Mouse (Mus musculus): Measurements from ENCODE around the gene Ticam1. TPM values are rescaled to one million over a fixed set of nuclear protein-coding genes. Genes with fewer than 3 reads are reported as not detected.
A peak's percentile ranks its signal among the peaks of the same experiment; 100 is the strongest.

Ticam1 gene
- total and polyA plus RNA-seq, 3 experiments: 6.4 to 18.6 (median 17.6) TPM

- peaks cover 40 to 51% of the 10 kb centered on the region in 2 experiments for H3K36me3 ChIP-seq (replicated peaks in 1 of 2; ENCODE audit: control insufficient read depth in 1 of 2, insufficient read depth in 1 of 2, low read length in 1 of 2)
- no peak overlapping the region for H3K9ac ChIP-seq (ENCODE audit: insufficient read depth, low read depth)
- H3K27me3 ChIP-seq (replicated peaks): no peaks in the 10 kb centered on the region
- H3K4me1 ChIP-seq (ENCODE audit: control insufficient read depth in 1 of 2, insufficient read depth in 2 of 2): peaks cover 17 to 59% of the 10 kb centered on the region in 2 experiments
- TF ChIP-seq ZC3H11A (IDR thresholded peaks at IDR 0.05; ENCODE audit: low read depth, low read length): no peak
- TF ChIP-seq USF1 (IDR thresholded peaks at IDR 0.05; ENCODE audit: low read depth, low read length): no peak
- no peak for TF ChIP-seq ETS1 (conservative IDR thresholded peaks at IDR 0.05; ENCODE audit: low read depth, low read length)
- no peak for TF ChIP-seq MYC (IDR thresholded peaks at IDR 0.05; ENCODE audit: low read depth, low read length)
- no peak for TF ChIP-seq ZKSCAN1 (IDR thresholded peaks at IDR 0.05; ENCODE audit: borderline replicate concordance, low read depth, low read length)
- no peak for TF ChIP-seq MAX (IDR thresholded peaks at IDR 0.05; ENCODE audit: low read length)
- TF ChIP-seq CHD1 (IDR thresholded peaks at IDR 0.05; ENCODE audit: low read depth, low read length): no peak
- no peak for TF ChIP-seq RCOR1 (conservative IDR thresholded peaks at IDR 0.05; ENCODE audit: low read depth, low read length)
- TF ChIP-seq MAFK (IDR thresholded peaks at IDR 0.05; ENCODE audit: insufficient replicate concordance, low read length): no peak
- TF ChIP-seq USF2 (conservative IDR thresholded peaks at IDR 0.05; ENCODE audit: low read depth, low read length): no peak
- TF ChIP-seq KAT2A (IDR thresholded peaks at IDR 0.05; ENCODE audit: insufficient replicate concordance, low read length): no peak
- no peak overlapping the region for H3K4me3 ChIP-seq (replicated peaks in 1 of 3; ENCODE audit: low read depth in 2 of 3, low read length in 2 of 3, poor library complexity in 1 of 3)
- dilution Hi-C loops (cut with MboI; ENCODE audit: extremely low pct_ligation_motif_present, extremely low pct_unique_long_range_greater_than_20kb, low sequenced_read_pairs): no loop called here
- no peak for DNase-seq (ENCODE audit: extremely low read depth)
- in situ Hi-C loops (cut with MboI; ENCODE audit: low pct_ligation_motif_present, low pct_unique_long_range_greater_than_20kb, low sequenced_read_pairs): no loop called here
- H3K79me2 ChIP-seq (replicated peaks; ENCODE audit: control insufficient read depth, extremely low read depth, insufficient read depth, poor library complexity, severe bottlenecking): peaks cover 47% of the 10 kb centered on the region
- peak overlapping the region; percentile 10 for H3K27ac ChIP-seq (ENCODE audit: insufficient read depth, low read depth)
- no peaks in the 10 kb centered on the region for H3K9me3 ChIP-seq (replicated peaks; ENCODE audit: low read length)
- H3K4me2 ChIP-seq (ENCODE audit: insufficient read depth, low read depth, poor library complexity, severe bottlenecking): no peak overlapping the region
These were observed 3.9 kb downstream of the Ticam1 start for GRCm38 (mm10) chr17:56272644-56273043.

GRCm38 (mm10) chr17:56271609-56272253 lies 4.9 kb downstream of the Ticam1 start:
- TF ChIP-seq JUND (conservative IDR thresholded peaks at IDR 0.05; ENCODE audit: low read depth, low read length): no peak
- TF ChIP-seq ETS1 (conservative IDR thresholded peaks at IDR 0.05; ENCODE audit: low read depth, low read length): no peak
- no peak for TF ChIP-seq HCFC1 (IDR thresholded peaks at IDR 0.05; ENCODE audit: low read depth, low read length)
- TF ChIP-seq TBP (conservative IDR thresholded peaks at IDR 0.05; ENCODE audit: low read depth, low read length): no peak
- no peak for TF ChIP-seq PAX5 (IDR thresholded peaks at IDR 0.05; ENCODE audit: low read length)
- TF ChIP-seq UBTF (IDR thresholded peaks at IDR 0.05; ENCODE audit: low read depth, low read length): no peak
- no peak overlapping the region for H3K4me2 ChIP-seq (ENCODE audit: insufficient read depth, low read depth, poor library complexity, severe bottlenecking)
- in situ Hi-C loops (cut with MboI; ENCODE audit: low pct_ligation_motif_present, low pct_unique_long_range_greater_than_20kb, low sequenced_read_pairs) (no loop called here), dilution Hi-C loops (cut with MboI; ENCODE audit: extremely low pct_ligation_motif_present, extremely low pct_unique_long_range_greater_than_20kb, low sequenced_read_pairs) (no loop called here)
- peaks cover 40 to 51% of the 10 kb centered on the region in 2 experiments for H3K36me3 ChIP-seq (replicated peaks in 1 of 2; ENCODE audit: control insufficient read depth in 1 of 2, insufficient read depth in 1 of 2, low read length in 1 of 2)
- H3K9ac ChIP-seq (ENCODE audit: insufficient read depth, low read depth): no peak overlapping the region
- peaks cover 47% of the 10 kb centered on the region for H3K79me2 ChIP-seq (replicated peaks; ENCODE audit: control insufficient read depth, extremely low read depth, insufficient read depth, poor library complexity, severe bottlenecking)
- no peaks in the 10 kb centered on the region for H3K27me3 ChIP-seq (replicated peaks)
- DNase-seq (ENCODE audit: extremely low read depth): no peak
- H3K4me1 ChIP-seq (ENCODE audit: control insufficient read depth in 1 of 2, insufficient read depth in 2 of 2): peaks cover 19 to 59% of the 10 kb centered on the region in 2 experiments
- no peaks in the 10 kb centered on the region for H3K9me3 ChIP-seq (replicated peaks; ENCODE audit: low read length)
- H3K4me3 ChIP-seq (replicated peaks in 1 of 3; ENCODE audit: low read depth in 2 of 3, low read length in 2 of 3, poor library complexity in 1 of 3): no peak overlapping the region
- no peak overlapping the region for H3K27ac ChIP-seq (ENCODE audit: insufficient read depth, low read depth)

All from CH12.LX (cell line).